Mouse (Mus musculus) left cerebral cortex, postnatal 25 days (tissue): ENCODE data around the gene Olfr319. TPM values are rescaled to one million over a fixed set of nuclear protein-coding genes. Genes with fewer than 3 reads are reported as not detected.
"Not testable (repeated sequence)": the region's sequence is repeated elsewhere in the genome, so short reads cannot be mapped to it uniquely, and the experiment has no call there.

Experiments
- DNase-seq, 2 experiments: peaks; one replicate each; pipeline ENCODE4 v3.0.0; 2022; ENCODE audit warnings: low spot score in 2 of 2, mixed read lengths in 1 of 2
- intact Hi-C: fragments of 180-260 bp; cut with DNase I; formaldehyde crosslinking; loops from one replicate; pipeline ENCODE4 v1.15.1; 2025
- total RNA-seq, 2 experiments: library from RNA; stranded (reverse); gene quantifications; 2 replicates each; pipeline ENCODE4 v1.2.3; 2021

Gene Olfr319
- total RNA-seq = not detected

- intact Hi-C loops = no loop called here
- DNase-seq = no peak
Measured at GRCm38 (mm10) chr11:58698862-58699261, at the start of gene Olfr319. Olfr319 (plus strand) TSS chr11:58699162.

- intact Hi-C loops = no loop called here
- no peak for DNase-seq
Measured at GRCm38 (mm10) chr11:58655151-58655550, 43.8 kb upstream of the Olfr319 start.

- no peak for DNase-seq
- intact Hi-C loops = no loop called here
Measured at GRCm38 (mm10) chr11:58658596-58658995, 40.4 kb upstream of the Olfr319 start, which contains the start of gene Olfr322. Olfr322 (plus strand) TSS chr11:58658782.

- no peak for DNase-seq
Measured at GRCm38 (mm10) chr11:58669252-58669651, 29.7 kb upstream of the Olfr319 start.

GRCm38 (mm10) chr11:58671825-58672224, 27.1 kb upstream of the Olfr319 start:
- intact Hi-C loops = no loop called here
- DNase-seq = no peak

More at GRCm38 (mm10) chr11:58669252-58669651, 29.7 kb upstream of the Olfr319 start:
- intact Hi-C loops = no loop called here

GRCm38 (mm10) chr11:58680799-58681198, 18.2 kb upstream of the Olfr319 start, which contains the start of gene Olfr320:
Olfr320 (plus strand) TSS chr11:58681099.
- no peak for DNase-seq
- intact Hi-C loops = no loop called here

- DNase-seq = no peak
- intact Hi-C loops = no loop called here
Measured at GRCm38 (mm10) chr11:58709086-58709485, 10.1 kb downstream of the Olfr319 start.

- intact Hi-C loops = not testable (repeated sequence)
Measured at GRCm38 (mm10) chr11:58717723-58718122, 18.8 kb downstream of the Olfr319 start.

GRCm38 (mm10) chr11:58719701-58720100, 20.7 kb downstream of the Olfr319 start:
- intact Hi-C loops = no loop called here
- no peak for DNase-seq

More at GRCm38 (mm10) chr11:58717723-58718122, 18.8 kb downstream of the Olfr319 start:
- not testable (repeated sequence) for DNase-seq

- DNase-seq = no peak
- intact Hi-C loops = no loop called here
Measured at GRCm38 (mm10) chr11:58723914-58724313, 25.0 kb downstream of the Olfr319 start, which contains the start of gene Olfr318. Olfr318 (minus strand) TSS chr11:58724014.

GRCm38 (mm10) chr11:58727896-58728650, 29.1 kb downstream of the Olfr319 start:
- DNase-seq, intact Hi-C loops: not testable (repeated sequence)

GRCm38 (mm10) chr11:58733372-58733771, 34.4 kb downstream of the Olfr319 start:
- DNase-seq = peak; percentile 21 to 80
- intact Hi-C loops = no loop called here

- no peak for DNase-seq
- intact Hi-C loops = no loop called here
Measured at GRCm38 (mm10) chr11:58738792-58739262, 39.9 kb downstream of the Olfr319 start, which contains the start of gene Olfr317. Olfr317 (minus strand) TSS chr11:58739212.

- intact Hi-C loops = not testable (repeated sequence)
- peak; percentile 42 to 81 for DNase-seq
Measured at GRCm38 (mm10) chr11:58751096-58751495, 52.1 kb downstream of the Olfr319 start.

GRCm38 (mm10) chr11:58752434-58752833, 53.5 kb downstream of the Olfr319 start, which contains the start of gene Olfr316:
Olfr316 (plus strand) TSS chr11:58752734.
- no peak for DNase-seq
- intact Hi-C loops = no loop called here

Other genes with a start within 250 kb of the Olfr319 start
- gene Lypd9, start 246.2 kb upstream of the Olfr319 start, total RNA-seq = not detected
- gene Olfr30, start 236.9 kb upstream of the Olfr319 start, total RNA-seq = not detected
- gene Olfr332, start 206.6 kb upstream of the Olfr319 start, total RNA-seq = not detected
- not detected for gene Olfr331, start 196.6 kb upstream of the Olfr319 start, total RNA-seq
- not detected for gene Olfr330, start 164.3 kb upstream of the Olfr319 start, total RNA-seq
- gene Olfr329-ps, start 152.7 kb upstream of the Olfr319 start, total RNA-seq = not detected
- under 1 TPM; 0.21 TPM for gene Olfr328, start 143.5 kb upstream of the Olfr319 start, total RNA-seq
- not detected for gene Olfr224, start 128.6 kb upstream of the Olfr319 start, total RNA-seq
- gene Olfr325, start 121.4 kb upstream of the Olfr319 start, total RNA-seq = not detected
- gene Olfr324, start 104.0 kb upstream of the Olfr319 start, total RNA-seq = not detected
- not detected for gene 2210407C18Rik, start 83.1 kb upstream of the Olfr319 start, total RNA-seq
- gene Olfr323, start 68.7 kb upstream of the Olfr319 start, total RNA-seq = not detected
- not detected for gene Trim58, start 58.7 kb upstream of the Olfr319 start, total RNA-seq
- not detected for gene Olfr322, start 40.4 kb upstream of the Olfr319 start, total RNA-seq
- not detected for gene Olfr320, start 18.1 kb upstream of the Olfr319 start, total RNA-seq
- gene Olfr318, start 24.9 kb downstream of the Olfr319 start, total RNA-seq = not detected
- not detected for gene Olfr317, start 40.0 kb downstream of the Olfr319 start, total RNA-seq
- gene Olfr316, start 53.6 kb downstream of the Olfr319 start, total RNA-seq = 1 to 10 TPM in 1 of 2 experiments, under 1 TPM in 1; 0.44 to 1.1 TPM
- not detected for gene Olfr315, start 74.0 kb downstream of the Olfr319 start, total RNA-seq
- gene Olfr314, start 83.8 kb downstream of the Olfr319 start, total RNA-seq = not detected
- 1 to 10 TPM; 1.2 to 3.0 TPM for gene Fam183b, start 102.8 kb downstream of the Olfr319 start, total RNA-seq
- not detected for gene Olfr313, start 115.8 kb downstream of the Olfr319 start, total RNA-seq
- not detected for gene Olfr312, start 130.1 kb downstream of the Olfr319 start, total RNA-seq
- under 1 TPM in 1 of 2 experiments, not detected in 1; 0.21 TPM for gene Olfr311, start 140.1 kb downstream of the Olfr319 start, total RNA-seq
- 10 to 100 TPM; 18.4 to 21.5 TPM for gene Gm12258, start 148.0 kb downstream of the Olfr319 start, total RNA-seq
- gene 2810021J22Rik, start 168.1 kb downstream of the Olfr319 start, total RNA-seq = 10 to 100 TPM in 1 of 2 experiments, 1 to 10 TPM in 1; 9.3 to 10.2 TPM
- 1 to 10 TPM; 8.2 to 9.4 TPM for gene Zfp39, start 205.1 kb downstream of the Olfr319 start, total RNA-seq
- gene Btnl10, start 218.7 kb downstream of the Olfr319 start, total RNA-seq = not detected
- 100 to 1,000 TPM; 480 to 498 TPM for gene Rnf187, start 239.8 kb downstream of the Olfr319 start, total RNA-seq
- gene Hist3h2ba, start 249.8 kb downstream of the Olfr319 start, total RNA-seq = 100 to 1,000 TPM in 1 of 2 experiments, 10 to 100 TPM in 1; 90.4 to 111 TPM